Mouse (Mus musculus): Measurements from ENCODE around the gene Ranbp17. TPM values are rescaled to one million over a fixed set of nuclear protein-coding genes. Genes with fewer than 3 reads are reported as not detected.

The Ranbp17 gene
- total and polyA plus RNA-seq, 3 experiments, result 0.21 to 0.34 (median 0.34) TPM

- no peak overlapping the region for H3K9ac ChIP-seq (ENCODE audit: low read depth, low read length)
- 97% methylated on average over 2 of the region's 2 CpGs for WGBS
- no peaks in the 10 kb centered on the region for H3K27me3 ChIP-seq (ENCODE audit: control insufficient read depth, insufficient read depth, low read length)
- H3K4me1 ChIP-seq (ENCODE audit: control insufficient read depth, insufficient read depth, low read length), result no peaks in the 10 kb centered on the region
- H3K27ac ChIP-seq, result no peak overlapping the region
- no peak for DNase-seq
- no peak overlapping the region for H3K4me3 ChIP-seq
- no peaks in the 10 kb centered on the region for H3K79me2 ChIP-seq (replicated peaks; ENCODE audit: control insufficient read depth, insufficient read depth, low read length)
- intact Hi-C loops (cut with DNase I), result no loop called here
- TF ChIP-seq EP300 (IDR thresholded peaks at IDR 0.05; ENCODE audit: insufficient read depth, low read depth, low read length), result no peak
- TF ChIP-seq POLR2A (IDR thresholded peaks at IDR 0.05; ENCODE audit: insufficient read depth, low read depth, low read length), result no peak
- no peak for TF ChIP-seq CTCF (IDR thresholded peaks at IDR 0.05)
- H3K36me3 ChIP-seq (ENCODE audit: control insufficient read depth, insufficient read depth, low read length), result no peaks in the 10 kb centered on the region
Observed at GRCm38 (mm10) chr11:33342061-33342460, 171.5 kb downstream of the Ranbp17 start.

GRCm38 (mm10) chr11:33336552-33337121 is 176.9 kb downstream of the Ranbp17 start:
- Histone ChIP-seq H3K36me3 (ENCODE audit: control insufficient read depth, insufficient read depth, low read length) (no peaks in the 10 kb centered on the region), H3K4me3 (no peak overlapping the region), H3K4me1 (ENCODE audit: control insufficient read depth, insufficient read depth, low read length) (no peaks in the 10 kb centered on the region), H3K27me3 (ENCODE audit: control insufficient read depth, insufficient read depth, low read length) (no peaks in the 10 kb centered on the region), H3K27ac (no peak overlapping the region), H3K79me2 (replicated peaks; ENCODE audit: control insufficient read depth, insufficient read depth, low read length) (no peaks in the 10 kb centered on the region), H3K9ac (ENCODE audit: low read depth, low read length) (no peak overlapping the region)
- WGBS, result 37% methylated on average over 7 of the region's 7 CpGs
- TF ChIP-seq POLR2A (IDR thresholded peaks at IDR 0.05; ENCODE audit: insufficient read depth, low read depth, low read length), result no peak
- peak; percentile 44 for TF ChIP-seq CTCF (IDR thresholded peaks at IDR 0.05)
- DNase-seq, result no peak
- intact Hi-C loops (cut with DNase I), result no loop called here

- Histone ChIP-seq H3K4me3 (no peak overlapping the region), H3K36me3 (ENCODE audit: control insufficient read depth, insufficient read depth, low read length) (no peaks in the 10 kb centered on the region), H3K4me1 (ENCODE audit: control insufficient read depth, insufficient read depth, low read length) (no peaks in the 10 kb centered on the region), H3K27ac (no peak overlapping the region), H3K9ac (ENCODE audit: low read depth, low read length) (no peak overlapping the region), H3K79me2 (replicated peaks; ENCODE audit: control insufficient read depth, insufficient read depth, low read length) (no peaks in the 10 kb centered on the region), H3K27me3 (ENCODE audit: control insufficient read depth, insufficient read depth, low read length) (no peaks in the 10 kb centered on the region)
- intact Hi-C loops (cut with DNase I), result no loop called here
- TF ChIP-seq CTCF (IDR thresholded peaks at IDR 0.05) (no peak), POLR2A (IDR thresholded peaks at IDR 0.05; ENCODE audit: insufficient read depth, low read depth, low read length) (no peak), EP300 (IDR thresholded peaks at IDR 0.05; ENCODE audit: insufficient read depth, low read depth, low read length) (no peak)
- WGBS, result 90% methylated on average over 3 of the region's 3 CpGs
- no peak for DNase-seq
Observed at GRCm38 (mm10) chr11:33335616-33336015, 177.9 kb downstream of the Ranbp17 start.

- Histone ChIP-seq H3K4me3 (no peak overlapping the region), H3K4me1 (ENCODE audit: control insufficient read depth, insufficient read depth, low read length) (no peaks in the 10 kb centered on the region), H3K27ac (no peak overlapping the region), H3K36me3 (ENCODE audit: control insufficient read depth, insufficient read depth, low read length) (no peaks in the 10 kb centered on the region), H3K79me2 (replicated peaks; ENCODE audit: control insufficient read depth, insufficient read depth, low read length) (no peaks in the 10 kb centered on the region), H3K27me3 (ENCODE audit: control insufficient read depth, insufficient read depth, low read length) (no peaks in the 10 kb centered on the region), H3K9ac (ENCODE audit: low read depth, low read length) (no peak overlapping the region)
- no peak for DNase-seq
- 56% methylated on average over 5 of the region's 5 CpGs for WGBS
- TF ChIP-seq EP300 (IDR thresholded peaks at IDR 0.05; ENCODE audit: insufficient read depth, low read depth, low read length) (no peak), CTCF (IDR thresholded peaks at IDR 0.05) (no peak), POLR2A (IDR thresholded peaks at IDR 0.05; ENCODE audit: insufficient read depth, low read depth, low read length) (no peak)
- intact Hi-C loops (cut with DNase I), result no loop called here
Observed at GRCm38 (mm10) chr11:33332137-33332536, 181.4 kb downstream of the Ranbp17 start.

- DNase-seq, result no peak
- TF ChIP-seq EP300 (IDR thresholded peaks at IDR 0.05; ENCODE audit: insufficient read depth, low read depth, low read length) (no peak), CTCF (IDR thresholded peaks at IDR 0.05) (no peak), POLR2A (IDR thresholded peaks at IDR 0.05; ENCODE audit: insufficient read depth, low read depth, low read length) (no peak)
- no peak overlapping the region for H3K4me3 ChIP-seq
- intact Hi-C loops (cut with DNase I), result no loop called here
- no peak overlapping the region for H3K27ac ChIP-seq
- no peaks in the 10 kb centered on the region for H3K79me2 ChIP-seq (replicated peaks; ENCODE audit: control insufficient read depth, insufficient read depth, low read length)
- 81% methylated on average over 7 of the region's 7 CpGs for WGBS
- H3K9ac ChIP-seq (ENCODE audit: low read depth, low read length), result no peak overlapping the region
- no peaks in the 10 kb centered on the region for H3K27me3 ChIP-seq (ENCODE audit: control insufficient read depth, insufficient read depth, low read length)
- H3K4me1 ChIP-seq (ENCODE audit: control insufficient read depth, insufficient read depth, low read length), result no peaks in the 10 kb centered on the region
- no peaks in the 10 kb centered on the region for H3K36me3 ChIP-seq (ENCODE audit: control insufficient read depth, insufficient read depth, low read length)
Observed at GRCm38 (mm10) chr11:33319006-33319611, 194.4 kb downstream of the Ranbp17 start.

GRCm38 (mm10) chr11:33309566-33309965 is 204.0 kb downstream of the Ranbp17 start:
- H3K36me3 ChIP-seq (ENCODE audit: control insufficient read depth, insufficient read depth, low read length), result no peaks in the 10 kb centered on the region
- no peaks in the 10 kb centered on the region for H3K4me1 ChIP-seq (ENCODE audit: control insufficient read depth, insufficient read depth, low read length)
- H3K27ac ChIP-seq, result no peak overlapping the region
- no peak overlapping the region for H3K4me3 ChIP-seq
- intact Hi-C loops (cut with DNase I), result no loop called here
- H3K27me3 ChIP-seq (ENCODE audit: control insufficient read depth, insufficient read depth, low read length), result no peaks in the 10 kb centered on the region
- no peak for DNase-seq
- WGBS, result 76% methylated on average over 4 of the region's 4 CpGs
- TF ChIP-seq CTCF (IDR thresholded peaks at IDR 0.05), result no peak
- no peaks in the 10 kb centered on the region for H3K79me2 ChIP-seq (replicated peaks; ENCODE audit: control insufficient read depth, insufficient read depth, low read length)
- H3K9ac ChIP-seq (ENCODE audit: low read depth, low read length), result no peak overlapping the region

All from heart, adult 2 months (tissue).